Mouse (Mus musculus) layer of hippocampus, adult 9-10 months (tissue): ENCODE data around the gene Mmel1.

Experiments
- DNase-seq: peaks from one replicate; pipeline ENCODE4 v3.0.0; 2022; ENCODE audit warnings: low spot score

Mmel1 gene

GRCm38 (mm10) chr4:154908490-154908889 is 39.1 kb downstream of the Mmel1 start:
- DNase-seq: no peak

DNA sequence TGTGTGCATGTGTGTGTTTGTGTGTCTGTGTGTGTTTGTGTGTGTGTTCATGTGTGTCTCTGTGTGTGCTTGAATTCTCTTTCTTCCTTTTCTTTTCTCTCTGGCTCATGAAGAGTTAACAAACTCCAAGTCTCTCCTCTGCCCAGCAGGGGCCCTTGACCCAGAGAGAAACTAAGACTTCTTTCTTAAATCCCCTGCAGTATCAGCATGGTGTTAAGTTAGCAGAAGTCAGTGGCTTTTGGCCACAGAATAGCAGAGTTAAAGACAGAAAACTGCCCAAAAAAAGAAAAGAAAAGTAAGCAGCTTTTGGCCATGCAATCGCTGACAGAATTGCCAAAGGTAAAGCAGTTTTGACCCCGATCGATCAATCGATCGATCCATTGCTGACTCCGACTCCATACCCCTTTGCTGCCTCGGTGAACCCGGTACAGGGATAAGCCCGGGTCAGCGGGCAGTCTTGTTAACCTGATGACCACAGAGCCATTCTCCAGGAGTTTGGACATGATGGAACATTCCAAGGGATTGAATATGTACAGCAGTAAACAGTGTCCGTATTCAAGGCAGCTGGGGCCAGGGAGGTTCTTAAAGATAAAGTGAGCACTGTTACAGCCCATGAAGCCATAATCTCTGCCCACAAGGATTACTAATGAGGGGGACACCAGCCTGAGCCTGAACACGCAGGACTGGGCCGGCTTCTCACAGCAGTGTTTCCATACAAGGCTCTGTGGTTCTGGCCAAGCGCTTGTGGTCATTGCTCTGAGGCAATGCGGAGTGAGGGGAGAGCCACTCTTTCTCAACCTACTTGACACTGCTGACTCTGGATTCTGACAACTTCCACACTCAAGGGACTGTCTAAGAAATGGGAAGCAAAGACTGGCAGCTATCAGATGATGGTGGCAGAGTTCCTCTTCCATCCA is 41.5 kb downstream of the Mmel1 start:
- DNase-seq: peak; percentile 25

DNA sequence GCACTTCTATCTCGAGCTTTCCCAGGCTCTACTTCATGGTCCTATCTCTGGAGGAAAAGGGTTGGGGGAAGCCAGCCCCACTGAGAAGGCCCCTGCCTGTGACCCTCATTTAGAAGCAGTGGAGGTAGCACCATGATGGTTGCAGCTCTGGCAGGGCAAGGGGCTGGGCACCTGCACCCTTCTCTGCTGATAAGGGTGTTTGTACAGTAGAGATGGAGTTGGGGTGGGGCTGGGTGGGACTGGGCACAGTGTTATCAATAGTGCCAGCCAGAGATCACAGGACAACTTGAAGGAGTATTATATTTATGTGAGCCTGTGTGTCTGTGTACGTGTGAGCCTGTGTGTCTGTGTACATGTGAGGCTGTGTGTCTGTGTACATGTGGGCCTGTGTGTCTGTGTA is 42.3 kb downstream of the Mmel1 start:
- DNase-seq: no peak

DNA sequence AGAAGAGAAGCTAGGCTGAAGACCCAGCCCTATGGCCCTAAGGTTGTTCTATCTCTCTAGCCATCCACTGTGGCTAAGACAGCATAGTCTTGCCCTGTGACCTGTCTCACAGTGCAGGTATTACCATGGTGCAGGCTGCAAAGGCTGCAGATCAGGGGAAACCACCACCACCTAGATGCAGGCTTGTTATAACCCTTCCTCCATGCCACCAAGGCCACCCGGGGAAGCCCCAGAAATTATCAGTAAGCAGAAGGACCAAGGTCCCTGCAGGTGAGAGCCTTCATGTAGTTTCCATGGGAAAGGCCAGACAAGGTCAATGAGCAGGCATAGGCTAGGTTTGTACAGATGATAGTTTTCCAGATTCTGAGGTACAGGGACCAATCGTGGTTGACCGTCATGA is 44.5 kb downstream of the Mmel1 start:
- DNase-seq: no peak

DNA sequence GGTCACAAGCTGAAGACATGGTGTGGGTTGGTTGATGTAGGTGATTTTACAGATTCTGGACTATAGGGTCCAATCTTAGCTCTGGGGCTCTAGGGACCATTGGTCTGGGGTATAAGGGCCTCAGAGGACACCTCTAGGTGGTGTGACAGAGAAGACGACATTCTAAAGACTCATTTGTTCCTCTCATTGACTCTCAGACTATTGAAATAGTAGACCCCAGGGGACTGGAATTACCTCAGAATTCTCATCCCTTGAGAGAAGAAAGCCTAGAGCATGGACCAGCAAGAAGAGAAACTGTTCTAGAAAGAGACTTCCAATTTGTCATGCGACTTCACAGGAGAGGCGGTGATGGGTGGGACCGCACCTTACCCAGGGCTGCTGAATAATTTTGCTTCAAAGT is 44.9 kb downstream of the Mmel1 start:
- no peak for DNase-seq

GRCm38 (mm10) chr4:154914707-154915106 is 45.3 kb downstream of the Mmel1 start:
- DNase-seq: no peak

DNA sequence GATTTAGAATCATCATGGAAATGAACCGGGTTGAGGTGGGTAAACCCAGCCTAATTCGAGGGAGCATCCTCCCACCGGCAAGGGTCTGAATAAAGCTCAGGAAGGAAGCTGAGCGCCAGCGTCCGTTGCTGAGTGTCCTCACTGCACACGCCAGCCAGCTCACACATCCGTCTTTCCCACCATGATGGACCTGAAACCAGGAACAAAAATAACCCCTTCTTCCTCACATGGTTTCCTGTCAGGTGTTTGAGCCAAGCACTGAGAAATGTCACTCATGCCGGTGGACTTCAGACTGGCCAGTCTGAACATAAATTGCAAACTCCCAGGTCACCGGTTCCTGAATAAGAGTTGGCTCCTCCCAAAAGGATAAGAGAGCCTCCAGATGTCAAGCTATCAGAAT is 45.9 kb downstream of the Mmel1 start:
- no peak for DNase-seq

DNA sequence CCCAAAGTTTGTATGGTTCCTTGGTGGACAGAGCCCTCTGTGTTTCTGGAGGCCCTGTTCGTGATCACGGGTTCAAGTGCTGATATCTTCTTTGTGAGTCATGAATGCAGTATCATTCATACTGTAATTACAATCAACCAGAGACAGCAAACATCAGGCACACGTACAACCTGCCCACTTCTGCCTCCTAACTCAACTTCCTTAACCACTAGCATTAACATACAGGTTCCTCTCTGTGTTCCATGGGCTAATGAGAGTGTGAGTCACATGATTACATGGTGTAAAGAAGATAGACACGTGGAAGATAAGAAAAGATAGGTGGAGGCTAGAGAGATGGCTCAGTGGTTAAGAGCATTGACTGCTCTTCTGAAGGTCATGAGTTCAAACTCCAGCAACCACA is 47.3 kb downstream of the Mmel1 start:
- no peak for DNase-seq

DNA sequence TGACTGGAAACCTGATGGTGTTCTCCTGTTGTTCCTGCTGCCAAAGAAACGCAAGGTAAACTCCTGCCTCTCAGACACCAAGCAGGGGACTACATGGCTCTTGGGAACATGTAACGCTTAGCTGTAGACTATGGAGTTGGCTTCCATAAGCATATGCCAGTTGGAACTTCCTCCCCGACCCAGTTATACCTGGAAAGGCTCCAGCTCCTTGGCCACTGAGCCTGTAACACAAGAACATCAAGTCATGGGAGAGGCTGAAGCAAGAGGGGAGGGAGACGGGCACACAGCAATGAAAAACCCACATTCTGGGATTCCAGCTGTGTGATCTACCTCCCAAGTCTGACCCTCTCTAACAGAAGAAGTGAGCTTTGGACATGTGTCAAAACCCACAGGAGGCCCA is 52.9 kb downstream of the Mmel1 start:
- no peak for DNase-seq

DNA sequence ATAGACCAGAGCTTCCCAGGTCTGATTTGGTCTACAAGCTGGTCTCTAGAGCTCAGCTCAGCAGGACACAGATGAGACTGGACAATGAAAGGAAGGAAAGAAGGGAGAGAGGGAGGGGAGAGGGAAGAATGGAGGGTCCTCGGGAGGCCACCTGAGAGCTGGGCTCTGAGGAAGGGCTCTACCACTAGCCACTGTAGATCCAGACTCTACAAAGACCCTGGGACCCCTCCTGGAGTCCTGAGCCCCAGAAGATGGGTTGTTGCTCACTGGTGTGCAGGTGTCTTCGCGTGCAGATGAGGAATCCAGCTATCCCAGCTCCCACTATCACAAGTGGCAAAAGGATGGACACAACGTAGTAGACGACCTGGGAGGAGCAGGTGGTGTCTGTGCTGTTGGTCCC is 53.5 kb downstream of the Mmel1 start:
- no peak for DNase-seq

DNA sequence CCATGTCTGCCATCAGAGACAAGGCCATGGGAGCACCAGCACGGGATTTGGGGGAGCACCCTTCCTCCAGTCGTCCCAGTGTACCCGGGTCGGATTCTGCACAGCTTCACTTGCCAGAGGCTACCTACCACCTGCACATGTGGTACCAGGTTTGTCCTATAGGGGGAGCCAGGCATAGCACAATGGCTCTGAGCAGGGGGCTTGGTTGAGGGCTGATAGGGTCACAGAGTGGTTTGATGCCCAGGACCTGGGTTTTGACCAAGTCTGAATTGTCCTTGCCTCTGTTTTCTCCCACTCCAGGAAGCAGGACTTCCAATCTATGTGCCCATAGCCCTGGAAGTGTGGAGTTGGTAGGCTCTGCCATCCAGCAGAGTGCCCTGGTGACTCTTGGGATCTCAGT is 56.0 kb downstream of the Mmel1 start:
- no peak for DNase-seq

GRCm38 (mm10) chr4:154926969-154927898 is 57.8 kb downstream of the Mmel1 start:
- DNase-seq: no peak

DNA sequence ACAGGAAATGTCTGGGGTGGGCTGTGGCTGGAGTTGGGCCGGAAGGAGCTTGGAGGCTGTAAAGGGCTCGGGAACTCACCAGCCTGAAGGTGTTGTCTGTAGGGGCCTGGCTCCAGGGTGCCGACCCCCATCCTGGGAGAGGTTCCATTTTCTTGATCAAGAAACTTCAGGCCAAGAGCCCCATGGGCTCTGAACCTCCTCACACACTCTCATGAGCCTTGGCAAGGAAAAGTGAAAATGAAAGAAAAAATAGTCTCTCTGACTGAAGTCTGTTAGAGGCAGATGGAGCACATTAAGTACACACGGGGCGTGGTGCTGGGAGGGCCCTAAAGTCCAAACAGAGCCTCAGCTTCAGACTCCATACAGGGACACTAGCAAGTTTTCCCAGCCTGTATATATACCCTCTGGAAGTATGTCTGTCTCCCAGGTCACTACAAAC is 58.5 kb downstream of the Mmel1 start:
- DNase-seq: no peak

GRCm38 (mm10) chr4:154928395-154929087 is 59.2 kb downstream of the Mmel1 start, which contains the start of gene Tnfrsf14:
TSS of gene Tnfrsf14 (minus strand) at chr4:154928563.
- DNase-seq: no peak

DNA sequence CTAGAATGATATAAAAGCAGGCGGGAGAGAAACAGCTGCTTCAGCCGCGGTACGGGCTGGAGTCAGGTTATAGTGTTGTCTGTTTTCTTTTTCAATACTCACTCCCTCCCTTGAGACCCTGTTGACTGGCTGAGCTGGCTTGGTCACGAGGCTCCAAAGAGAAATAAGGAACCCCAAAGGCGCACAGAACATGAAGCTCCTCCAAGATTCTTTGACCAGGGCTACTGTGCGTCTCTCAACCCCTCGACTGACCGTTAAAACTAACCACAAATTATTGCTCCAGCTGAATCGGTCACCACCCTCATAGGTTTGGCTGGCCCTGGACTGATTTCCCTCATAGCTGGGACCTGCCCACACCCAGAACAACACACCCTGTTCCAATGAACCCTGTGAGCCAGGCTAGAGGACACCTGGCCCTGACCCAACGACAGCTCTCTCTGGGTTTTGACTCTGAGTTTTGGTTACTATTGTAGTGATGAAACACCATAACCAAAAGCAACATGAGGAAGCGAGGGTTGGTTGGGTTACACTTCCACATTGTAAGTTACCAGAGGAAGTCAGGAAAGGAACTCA is 59.8 kb downstream of the Mmel1 start:
- no peak for DNase-seq

DNA sequence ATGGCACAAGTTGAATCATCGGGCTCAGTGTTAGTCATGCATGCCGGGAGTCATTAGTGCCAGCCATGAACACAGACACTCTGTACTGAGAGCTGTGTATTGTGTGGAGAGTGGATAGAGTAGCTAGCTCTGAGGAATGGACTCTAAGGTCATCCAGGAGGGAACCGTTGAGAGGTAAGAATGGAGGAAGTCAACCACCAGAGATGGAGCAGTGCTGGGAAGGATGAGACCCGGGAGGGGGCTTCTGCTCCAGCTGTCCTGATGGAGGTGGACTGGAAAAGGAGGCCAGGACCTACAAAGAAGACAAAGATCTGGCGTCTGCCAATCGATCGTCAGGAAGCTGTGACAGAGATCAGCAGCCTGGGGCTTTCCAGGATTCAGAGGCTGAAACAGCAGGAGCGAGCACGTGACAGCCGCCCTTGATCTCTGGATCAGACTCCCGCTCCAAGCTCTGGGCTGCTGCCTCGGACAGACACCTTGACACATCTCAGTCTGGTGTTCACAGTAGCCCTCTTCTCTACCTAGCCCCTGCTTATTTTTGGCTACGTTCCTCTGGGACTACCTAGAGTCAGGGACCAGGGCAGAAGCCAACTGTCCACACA is 64.0 kb downstream of the Mmel1 start:
- no peak for DNase-seq

- no peak for DNase-seq
Observed at GRCm38 (mm10) chr4:154934800-154935199, 65.4 kb downstream of the Mmel1 start.

DNA sequence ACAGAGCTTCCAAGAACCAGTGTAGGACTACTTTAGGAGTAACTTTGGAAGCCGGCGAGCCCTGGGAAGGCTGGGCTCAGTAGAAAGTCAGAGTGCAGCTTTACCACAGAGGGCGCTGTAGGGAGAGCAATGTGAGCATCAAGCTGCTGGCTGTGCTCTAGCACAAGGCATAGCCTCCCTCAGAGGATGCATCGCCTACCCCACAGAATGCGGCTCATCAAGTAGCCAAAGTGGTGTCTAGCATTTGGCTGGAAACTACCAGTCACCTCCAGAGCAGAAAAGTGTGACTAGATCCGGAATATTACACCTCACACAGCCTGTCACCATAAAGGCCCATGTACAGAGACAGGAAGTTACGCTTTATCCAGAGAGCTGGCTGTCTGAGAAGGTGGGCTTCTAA is 66.4 kb downstream of the Mmel1 start:
- no peak for DNase-seq

GRCm38 (mm10) chr4:154936542-154937255 is 67.3 kb downstream of the Mmel1 start:
- no peak for DNase-seq

GRCm38 (mm10) chr4:154937746-154938145 is 68.4 kb downstream of the Mmel1 start:
- no peak for DNase-seq

DNA sequence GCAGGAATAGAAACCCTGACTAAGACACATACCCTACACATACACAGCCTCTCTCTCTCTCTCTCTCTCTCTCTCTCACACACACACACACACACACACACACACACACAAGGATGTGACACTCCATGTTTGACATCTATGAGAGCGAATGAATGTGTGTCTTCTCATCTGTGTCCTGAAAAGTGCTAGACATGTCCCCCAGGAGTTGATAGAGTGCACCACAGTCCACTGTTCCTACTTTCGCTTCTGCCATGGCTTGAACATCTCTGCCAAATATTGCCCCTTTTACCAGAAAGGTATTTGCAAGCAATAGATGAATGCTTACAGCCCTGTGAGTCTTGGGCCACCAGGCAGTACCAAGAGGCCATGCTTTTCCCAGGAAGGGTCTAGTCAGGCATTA is 70.8 kb downstream of the Mmel1 start:
- no peak for DNase-seq
